9 mouse cellular contexts compared by ENCODE assay signal in the genomic region with DNA sequence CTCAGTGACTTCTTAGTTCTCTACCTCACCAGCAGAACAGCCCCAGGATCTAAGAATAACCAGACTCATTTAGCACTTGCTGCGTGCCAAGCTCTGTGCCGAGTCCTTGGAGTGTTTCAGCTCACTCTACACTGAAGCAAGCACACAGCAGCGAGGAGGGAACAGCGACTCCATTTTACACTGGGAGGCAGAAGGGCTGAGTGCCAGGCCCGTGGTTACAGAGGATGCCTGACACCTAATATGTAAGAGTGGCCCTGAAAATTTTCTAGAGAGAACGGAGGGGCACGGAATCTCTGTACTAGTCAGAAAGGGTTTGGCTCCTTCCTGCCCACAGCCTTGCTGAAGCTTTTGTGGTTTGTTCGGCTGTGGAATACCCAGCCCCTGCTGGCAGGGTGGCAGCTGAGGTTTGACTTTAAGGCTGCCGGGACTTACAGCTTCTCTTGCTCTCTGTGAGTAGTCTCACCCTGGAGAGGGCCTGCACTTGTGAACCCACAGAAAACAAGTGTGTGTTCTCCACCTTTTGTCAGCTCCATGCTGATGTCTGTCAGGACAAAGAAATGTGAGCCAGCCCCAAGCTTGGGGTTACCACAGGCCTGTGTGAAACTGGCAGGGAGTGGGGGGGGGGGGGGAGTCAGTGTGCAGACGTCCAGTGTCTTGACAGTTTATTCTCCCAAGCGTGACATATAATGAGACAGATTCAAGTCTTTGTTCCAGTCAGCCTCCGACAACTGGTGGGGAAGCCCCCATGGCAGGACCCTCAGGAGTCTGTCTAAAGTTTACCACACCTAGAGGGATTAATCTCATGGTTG. TPM values are rescaled to one million over a fixed set of nuclear protein-coding genes. Genes with fewer than 3 reads are reported as not detected.
DNase-seq lines count a peak whose midpoint lies in the region; ATAC-seq lines count a peak whose summit lies in the region.
"Had no signal": no experiment of that assay in that cellular context is flagged by ENCODE, and none has a peak within 500 bp of the region (broad histone marks: within the 10 kb centered on the region; RNA-seq: fewer than 3 reads in every experiment).

No protein-coding gene starts in this region.

- no peaks in the 10 kb centered on the region for H3K27me3 ChIP-seq in forebrain, embryonic 14.5 days (replicated peaks; ENCODE audit: control insufficient read depth, insufficient read depth, low read length)
- H3K27me3 ChIP-seq in kidney, embryonic 16.5 days (ENCODE audit: insufficient read depth, low read length), result no peaks in the 10 kb centered on the region
- no peaks in the 10 kb centered on the region for H3K27me3 ChIP-seq in intestine, embryonic 16.5 days (replicated peaks; ENCODE audit: control insufficient read depth, insufficient read depth, low read length)

- peak; percentile 44 for DNase-seq in lung, postnatal 14 days
- no peak for DNase-seq in lung, adult 18-20 months
- DNase-seq in forebrain, embryonic 14.5 days (ENCODE audit: low spot score), result no peak
- peak; percentile 67 to 89 for DNase-seq in left cerebral cortex, postnatal 25 days (ENCODE audit: low spot score in 2 of 2)
- DNase-seq in right cerebral cortex, postnatal 25 days, result peak; percentile 61
- DNase-seq in MN1 (ENCODE audit: low spot score), result no peak
- DNase-seq: liver, embryonic 13.5 days had no signal

- no peak overlapping the region for H3K4me3 ChIP-seq in forebrain, embryonic 14.5 days (ENCODE audit: low read depth, low read length)
- no peak overlapping the region for H3K4me3 ChIP-seq in kidney, embryonic 16.5 days (ENCODE audit: low read length)
- no peak overlapping the region for H3K4me3 ChIP-seq in intestine, embryonic 16.5 days (ENCODE audit: low read length)
- H3K4me3 ChIP-seq: liver, embryonic 13.5 days had no signal

- 38% methylated on average over 12 of the region's 12 CpGs for WGBS in forebrain, embryonic 14.5 days
- WGBS in kidney, embryonic 16.5 days, result 53% methylated on average over 12 of the region's 12 CpGs
- WGBS in intestine, embryonic 16.5 days, result 62% methylated on average over 12 of the region's 12 CpGs

- no peaks in the 10 kb centered on the region for H3K36me3 ChIP-seq in forebrain, embryonic 14.5 days (ENCODE audit: control insufficient read depth, insufficient read depth, low read length)
- H3K36me3 ChIP-seq in kidney, embryonic 16.5 days (ENCODE audit: insufficient read depth, low read length), result no peaks in the 10 kb centered on the region
- H3K36me3 ChIP-seq in intestine, embryonic 16.5 days (ENCODE audit: control insufficient read depth, insufficient read depth, low read length), result no peaks in the 10 kb centered on the region
- H3K36me3 ChIP-seq: liver, embryonic 13.5 days had no signal

- peaks cover 67% of the 10 kb centered on the region for H3K4me1 ChIP-seq in forebrain, embryonic 14.5 days (ENCODE audit: control insufficient read depth, insufficient read depth, low read length)
- peaks cover 4% of the 10 kb centered on the region for H3K4me1 ChIP-seq in kidney, embryonic 16.5 days (ENCODE audit: insufficient read depth, low read length)
- H3K4me1 ChIP-seq in intestine, embryonic 16.5 days (ENCODE audit: control insufficient read depth, insufficient read depth, low read length), result peaks cover 11% of the 10 kb centered on the region

- intact Hi-C loops in left cerebral cortex, postnatal 25 days (cut with DNase I), result loop anchor here (1.0 to 5.0 kb wide), 5 partner anchors 25 to 298 kb away; no protein-coding TSS in a partner anchor

- H3K9me3 ChIP-seq in forebrain, embryonic 14.5 days (replicated peaks; ENCODE audit: control insufficient read depth, low read length), result no peaks in the 10 kb centered on the region
- H3K9me3 ChIP-seq in kidney, embryonic 16.5 days (ENCODE audit: low read length), result no peaks in the 10 kb centered on the region
- no peaks in the 10 kb centered on the region for H3K9me3 ChIP-seq in intestine, embryonic 16.5 days (ENCODE audit: control insufficient read depth, low read length)
- H3K9me3 ChIP-seq: liver, embryonic 13.5 days had no signal

- H3K9ac ChIP-seq in forebrain, embryonic 14.5 days (ENCODE audit: low read length), result 0 out of 2 replicates have a peak overlapping the region, but pooled peaks have one; percentile 13
- H3K9ac ChIP-seq in kidney, embryonic 16.5 days (replicated peaks; ENCODE audit: low read length), result no peak overlapping the region
- no peak overlapping the region for H3K9ac ChIP-seq in intestine, embryonic 16.5 days (ENCODE audit: low read depth, low read length)
- H3K9ac ChIP-seq: liver, embryonic 13.5 days had no signal

- no peak for ATAC-seq in forebrain, embryonic 14.5 days
- no peak for ATAC-seq in kidney, embryonic 16.5 days (ENCODE audit: low FRiP score, low TSS enrichment)
- no peak for ATAC-seq in intestine, embryonic 16.5 days

- no peak overlapping the region for H3K4me2 ChIP-seq in forebrain, embryonic 14.5 days (ENCODE audit: low read length)
- H3K4me2 ChIP-seq in kidney, embryonic 16.5 days (replicated peaks; ENCODE audit: low read depth, low read length), result no peak overlapping the region
- no peak overlapping the region for H3K4me2 ChIP-seq in intestine, embryonic 16.5 days (ENCODE audit: low read depth, low read length)
- H3K4me2 ChIP-seq: liver, embryonic 13.5 days had no signal

- peak overlapping the region; percentile 53 for H3K27ac ChIP-seq in forebrain, embryonic 14.5 days (ENCODE audit: low read depth, low read length)
- no peak overlapping the region for H3K27ac ChIP-seq in kidney, embryonic 16.5 days (ENCODE audit: low read length)
- H3K27ac ChIP-seq in intestine, embryonic 16.5 days (ENCODE audit: low read length), result no peak overlapping the region
- H3K27ac ChIP-seq: liver, embryonic 13.5 days had no signal

RNA-seq across cellular contexts. Expression of a gene that starts 37.4 kb away (rescaled TPM):
- 32.9 and 41.2 TPM in 2 replicates for polyA plus RNA-seq in forebrain, embryonic 14.5 days (2014; fragmentation: Nextera tagmentation; extraction: Ambion mirVana)
- total RNA-seq in left cerebral cortex, postnatal 25 days (2021), result 10 to 100 TPM; 39.2 to 46.8 TPM
- polyA plus RNA-seq in kidney, embryonic 16.5 days (2015; fragmentation: Nextera tagmentation; extraction: Ambion mirVana), result 95.5 and 98.8 TPM in 2 replicates
- polyA plus RNA-seq in intestine, embryonic 16.5 days (2015; fragmentation: Nextera tagmentation; extraction: Ambion mirVana), result 73.7 and 77.0 TPM in 2 replicates

RNA-seq across cellular contexts. Expression of a gene that starts 40.9 kb away (rescaled TPM):
- polyA plus RNA-seq in forebrain, embryonic 14.5 days (2014; fragmentation: Nextera tagmentation; extraction: Ambion mirVana), result 71.1 and 82.8 TPM in 2 replicates
- 1 to 10 TPM; 3.2 to 4.9 TPM for total RNA-seq in left cerebral cortex, postnatal 25 days (2021)
- 151 and 157 TPM in 2 replicates for polyA plus RNA-seq in kidney, embryonic 16.5 days (2015; fragmentation: Nextera tagmentation; extraction: Ambion mirVana)
- polyA plus RNA-seq in intestine, embryonic 16.5 days (2015; fragmentation: Nextera tagmentation; extraction: Ambion mirVana), result 90.1 and 101 TPM in 2 replicates

Comparison
In these comparisons a context has a peak if more than half of its experiments do, and no peak if none do; other contexts are left out.
1. DNase-seq: peak in lung, postnatal 14 days (single experiment), left cerebral cortex, postnatal 25 days (2 of 2) and right cerebral cortex, postnatal 25 days (single experiment); none in lung, adult 18-20 months (0 of 2), forebrain, embryonic 14.5 days (single experiment) and MN1 (single experiment).